Mouse (Mus musculus) kidney, postnatal 36 days (tissue): ENCODE measurements around the gene Smarcd3.

Source experiments
- DNase-seq, 2 experiments: peaks; one replicate each; pipeline ENCODE4 v3.0.0; 2021 to 2022; ENCODE audit warnings: mixed read lengths in 2 of 2

The Smarcd3 gene

DNA sequence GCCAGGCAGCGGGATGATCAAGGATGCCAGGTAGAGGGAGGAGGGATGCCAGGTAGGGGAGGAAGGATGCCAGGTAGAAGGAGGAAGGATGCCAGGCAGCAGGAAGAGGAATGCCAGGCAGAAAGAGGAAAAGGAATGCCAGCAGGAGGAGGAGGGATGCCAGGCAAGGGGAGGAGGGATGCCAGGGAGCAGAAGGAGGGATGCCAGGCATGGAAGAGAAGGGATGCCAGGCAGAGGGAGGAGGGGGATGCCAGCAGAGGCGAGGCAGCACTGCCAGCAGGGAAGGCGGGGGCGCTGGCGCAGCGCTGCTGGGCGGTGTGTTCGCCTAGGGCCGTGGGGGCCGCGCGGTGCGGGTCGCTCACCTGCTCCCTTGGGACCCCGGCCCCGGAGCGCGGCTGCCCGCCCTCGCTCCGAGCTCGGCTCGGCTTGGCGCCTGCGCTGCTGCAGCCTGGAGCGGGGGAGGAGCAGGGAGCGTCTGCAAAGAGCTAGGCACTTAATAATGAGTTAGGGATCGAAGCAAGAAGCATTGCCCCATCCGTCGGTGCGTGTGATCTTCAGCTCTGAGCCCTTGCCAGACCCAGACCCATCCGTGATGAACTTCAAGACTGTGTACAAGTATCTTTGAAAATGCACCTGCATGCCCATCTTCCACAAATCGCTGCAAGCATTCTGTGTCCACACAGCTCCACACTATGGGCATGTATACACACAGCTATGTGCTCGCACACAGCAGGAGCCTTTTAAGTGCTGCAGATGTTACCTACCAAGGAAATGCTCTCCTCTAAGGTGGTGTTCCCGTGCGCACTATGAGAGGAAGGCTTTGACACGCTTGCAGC is at the start of gene Smarcd3:
Gene Smarcd3 (minus strand): TSS at position 426 of the 836 bp plus-strand sequence.
- DNase-seq, result peak; percentile 18 to 53

DNA sequence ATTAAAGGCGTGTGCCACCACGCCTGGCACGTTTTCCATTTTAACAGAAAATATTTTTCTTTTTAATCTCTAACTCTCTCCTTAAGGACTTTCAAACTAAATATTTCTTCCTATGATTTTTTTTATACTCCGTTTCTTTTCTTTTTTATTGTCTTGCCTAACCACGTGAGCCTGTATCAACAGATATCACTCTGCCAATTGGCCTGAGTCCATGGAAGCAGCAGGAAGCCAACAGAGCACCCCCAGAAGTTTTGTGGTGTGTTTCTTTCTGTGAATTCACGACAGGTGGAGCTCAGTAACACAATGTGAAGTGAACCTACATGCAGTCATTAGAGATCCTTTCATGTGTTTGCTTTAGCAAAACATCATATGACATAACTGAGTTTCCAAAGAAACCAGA is 37.2 kb upstream of the Smarcd3 start:
- no peak for DNase-seq

DNA sequence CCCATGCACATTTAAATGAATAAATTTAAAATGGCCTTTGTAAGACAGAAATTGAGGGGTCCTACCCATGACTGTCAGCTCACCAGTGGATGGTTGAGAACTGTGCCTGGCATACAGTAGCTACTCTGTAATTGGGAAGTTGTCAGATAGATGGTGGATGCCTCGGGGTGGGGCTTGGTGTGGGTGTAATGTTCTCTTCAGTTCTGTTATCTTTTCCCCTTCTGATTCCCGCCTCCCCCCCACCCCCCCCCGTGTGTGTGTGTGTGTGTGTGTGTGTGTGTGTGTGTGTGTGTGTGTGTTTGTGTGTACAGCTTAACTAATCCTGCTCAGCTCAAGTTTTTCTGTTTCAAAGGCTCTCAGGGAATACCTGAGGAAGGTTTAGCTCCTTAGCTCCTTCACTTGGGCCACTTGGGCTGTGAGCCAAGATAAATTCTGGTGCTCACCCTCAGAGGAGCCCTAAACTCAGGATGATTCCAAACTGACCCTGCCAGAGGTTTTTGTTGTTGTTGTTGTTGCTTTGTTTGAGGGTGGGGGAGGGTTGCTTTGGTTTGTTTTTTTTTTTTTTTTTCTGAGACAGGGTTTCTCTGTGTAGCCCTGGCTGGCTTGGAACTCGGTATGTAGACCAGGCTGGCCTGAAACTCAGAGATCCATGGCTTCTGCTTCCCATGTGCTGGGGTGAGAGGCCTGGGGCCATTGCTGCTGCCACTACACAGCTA is 35.7 kb upstream of the Smarcd3 start:
- DNase-seq, result no peak

DNA sequence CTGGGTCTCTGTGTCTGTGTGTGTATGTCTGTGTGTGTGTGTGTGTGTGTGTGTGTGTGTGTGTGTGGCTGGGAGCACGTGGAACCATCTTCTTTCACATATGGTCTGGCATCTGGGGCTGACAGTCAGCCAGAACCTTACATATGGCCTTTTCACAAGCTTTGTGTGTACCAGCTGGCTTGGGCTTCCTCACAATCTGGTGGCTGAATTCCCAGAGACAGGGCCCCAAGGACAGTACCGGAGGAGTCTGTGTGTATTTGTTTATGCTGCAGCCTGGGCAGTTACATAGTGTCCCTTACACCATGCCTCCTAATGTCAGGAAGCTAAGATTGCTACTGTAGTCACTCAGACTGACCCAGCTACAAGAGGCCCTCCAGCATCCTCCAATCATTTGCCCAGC is 32.9 kb upstream of the Smarcd3 start:
- DNase-seq, result no peak

DNA sequence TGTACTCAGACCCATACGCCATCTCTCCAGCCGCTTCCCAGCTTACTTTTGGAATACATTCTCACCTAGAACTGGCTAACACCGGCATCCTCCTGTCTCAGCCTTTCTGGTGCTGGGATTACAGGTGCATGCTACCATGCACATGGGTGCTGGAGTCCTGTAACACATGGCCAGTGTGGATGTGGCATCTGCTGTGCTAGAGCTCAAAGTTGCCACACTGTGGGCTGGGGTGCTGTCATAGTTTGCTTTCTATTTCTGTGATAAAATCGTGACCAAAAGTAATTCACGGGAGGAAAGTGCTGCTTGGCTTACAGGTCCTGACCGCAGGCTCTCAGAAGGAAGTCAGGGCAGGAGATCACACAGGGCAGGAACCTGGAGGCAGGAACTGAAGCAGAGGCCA is 30.3 kb upstream of the Smarcd3 start:
- DNase-seq, result no peak

DNA sequence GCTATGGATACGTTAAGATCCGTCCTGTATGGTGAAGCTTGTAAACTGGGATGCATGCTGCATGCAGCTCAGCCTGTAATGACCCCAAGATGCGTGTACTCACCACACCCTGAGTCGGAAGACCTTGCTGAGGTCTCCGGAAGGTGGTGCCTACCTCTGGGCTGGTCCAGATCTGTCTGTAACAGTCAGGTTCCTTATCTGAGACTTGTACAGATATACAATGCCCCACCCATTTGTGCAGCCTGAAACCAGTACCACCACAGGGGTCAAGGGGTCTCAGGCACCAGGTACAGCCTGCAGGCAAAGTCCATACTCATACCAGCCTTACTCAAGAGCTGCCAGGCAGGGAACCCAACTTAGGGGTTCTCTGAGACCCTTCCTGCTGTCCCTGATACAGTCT is 28.6 kb upstream of the Smarcd3 start:
- no peak for DNase-seq

DNA sequence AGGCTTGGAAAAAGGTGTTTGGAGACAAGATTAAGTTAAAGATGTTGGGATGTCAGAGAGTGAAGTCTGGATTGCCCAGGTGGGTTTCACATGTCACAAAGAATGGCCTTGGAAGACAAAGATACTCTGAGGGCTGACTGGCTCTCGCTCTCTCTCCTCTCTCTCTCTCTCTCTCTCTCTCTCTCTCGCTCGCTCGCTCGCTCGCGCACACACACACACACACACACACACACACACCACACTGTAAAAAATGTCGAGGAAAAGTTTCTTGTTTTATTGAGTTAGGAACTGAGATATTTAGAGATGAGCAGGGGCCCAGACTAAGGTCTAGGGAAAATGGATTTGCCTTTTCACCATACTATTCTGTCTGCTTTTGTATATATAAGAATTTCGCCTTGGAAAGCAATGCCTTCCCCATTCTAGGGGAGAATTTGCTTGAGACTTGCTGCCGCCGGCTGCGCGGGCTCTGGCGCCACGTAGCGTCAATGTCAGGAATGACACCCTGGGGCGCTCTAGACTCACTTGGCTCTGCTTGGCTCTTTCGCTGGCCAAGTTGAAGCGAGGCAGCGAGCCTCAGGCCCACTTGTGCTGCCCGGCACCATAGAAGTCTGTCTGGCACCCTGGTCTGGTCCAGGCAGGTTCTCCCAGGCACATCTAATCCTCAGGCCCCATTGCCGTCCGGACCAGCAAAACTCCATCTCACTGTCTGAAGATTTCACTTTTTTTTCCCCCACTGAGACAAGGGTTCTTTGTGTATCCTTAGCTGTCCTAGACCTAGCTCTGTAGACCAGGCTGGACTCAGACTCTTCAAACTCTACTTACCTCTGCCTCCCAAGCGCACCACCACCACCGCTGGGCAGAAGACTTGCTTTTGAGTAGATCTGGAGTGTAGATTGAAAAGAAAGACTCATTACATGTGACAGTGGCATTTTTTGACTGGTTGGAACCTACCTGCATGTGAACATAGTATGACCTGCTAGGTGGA is 27.8 kb upstream of the Smarcd3 start:
- peak; percentile 75 to 90 for DNase-seq

DNA sequence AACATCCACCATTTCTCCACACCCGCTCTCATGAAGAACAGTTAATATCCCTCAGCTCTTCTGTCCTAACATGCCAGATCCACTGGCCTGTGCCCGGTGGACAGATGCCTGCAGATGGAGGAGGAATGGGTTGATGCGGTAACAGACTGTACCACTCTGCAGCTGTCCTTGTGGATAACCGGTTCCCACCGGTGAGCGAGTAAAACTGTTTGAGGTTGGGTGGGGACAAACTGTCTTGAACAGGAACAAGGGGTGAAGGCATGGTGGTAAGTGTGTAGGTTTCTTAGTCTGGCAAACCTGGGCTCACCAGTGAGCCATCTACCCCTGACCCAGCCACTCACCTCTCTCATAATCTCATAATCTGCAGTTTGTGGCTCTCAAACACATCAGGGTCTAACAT is 27.1 kb upstream of the Smarcd3 start:
- no peak for DNase-seq

DNA sequence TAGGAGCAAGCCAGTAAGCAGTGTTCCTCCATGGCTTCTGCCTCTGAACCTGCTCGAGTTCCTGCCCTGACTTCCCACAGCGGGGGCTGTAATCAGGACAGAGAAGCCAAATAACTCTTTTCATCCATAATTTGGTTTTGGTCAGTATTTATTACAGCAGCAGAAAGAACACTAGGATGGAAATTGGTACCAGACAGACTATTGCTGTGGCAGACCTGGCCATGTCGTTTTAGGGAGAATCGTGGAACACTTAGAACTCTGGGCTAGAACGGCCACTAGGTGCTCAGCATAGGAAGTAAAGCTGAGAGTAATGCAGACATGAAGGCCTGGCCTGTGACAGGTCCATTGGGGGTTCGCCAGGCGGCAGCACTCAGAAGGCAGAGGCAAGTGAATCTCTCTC is 25.5 kb upstream of the Smarcd3 start:
- no peak for DNase-seq

DNA sequence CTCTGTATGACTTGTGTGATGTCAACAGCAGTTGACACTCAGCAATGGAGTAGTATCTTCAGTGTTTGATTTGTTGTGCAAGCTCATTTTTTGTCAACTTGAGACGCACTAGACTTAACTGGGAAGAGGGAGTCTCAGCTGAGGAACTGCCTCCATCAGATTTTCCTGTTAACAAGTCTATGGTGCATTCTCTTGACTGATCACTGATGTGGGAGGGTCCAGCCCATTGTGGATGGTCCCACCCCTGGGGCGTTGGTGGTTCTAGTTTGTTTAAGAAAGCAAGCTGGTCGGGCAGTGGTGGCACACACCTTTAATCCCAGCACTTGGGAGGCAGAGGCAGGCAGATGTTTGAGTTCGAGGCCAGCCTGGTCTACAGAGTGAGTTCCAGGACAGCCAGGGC is 25.0 kb upstream of the Smarcd3 start:
- DNase-seq, result no peak

DNA sequence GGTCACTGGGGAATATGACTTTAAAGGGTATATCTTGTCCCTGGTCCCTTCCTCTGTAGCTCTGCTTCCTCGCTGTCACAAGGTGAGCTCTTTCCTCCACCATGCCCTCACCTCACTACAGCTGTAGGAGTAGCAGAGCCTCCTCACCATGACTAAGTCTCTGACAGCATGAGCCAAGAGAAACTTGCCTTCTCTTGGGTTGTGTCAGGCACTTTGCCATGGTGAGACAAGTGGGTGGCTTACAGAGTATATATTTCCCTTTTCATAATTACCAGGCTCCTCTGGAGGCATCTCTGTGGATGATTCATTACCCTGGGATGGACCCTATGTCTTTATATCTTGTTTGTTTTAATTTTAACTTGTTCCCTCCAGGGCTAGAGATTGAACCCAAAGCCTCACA is 21.2 kb upstream of the Smarcd3 start:
- DNase-seq, result no peak

DNA sequence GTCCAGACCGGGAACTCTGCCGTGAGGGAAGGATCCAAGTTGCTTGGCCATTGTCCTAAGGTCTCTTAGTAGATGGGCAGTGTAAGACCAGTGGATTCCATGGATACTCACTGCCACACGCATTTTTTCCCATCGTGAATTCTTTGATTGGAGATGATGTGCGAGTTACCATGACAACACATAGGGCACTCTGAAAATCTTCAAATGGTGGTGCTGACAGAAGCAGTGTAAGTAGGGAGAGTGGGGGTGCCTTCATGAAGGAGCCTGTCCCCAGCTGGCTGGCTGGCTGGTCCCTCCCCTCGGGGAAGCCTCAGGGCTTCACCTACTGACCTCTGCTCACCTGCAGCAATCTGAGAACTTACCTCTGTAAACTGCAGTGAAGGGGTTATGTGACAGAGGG is 14.9 kb upstream of the Smarcd3 start:
- DNase-seq, result no peak

DNA sequence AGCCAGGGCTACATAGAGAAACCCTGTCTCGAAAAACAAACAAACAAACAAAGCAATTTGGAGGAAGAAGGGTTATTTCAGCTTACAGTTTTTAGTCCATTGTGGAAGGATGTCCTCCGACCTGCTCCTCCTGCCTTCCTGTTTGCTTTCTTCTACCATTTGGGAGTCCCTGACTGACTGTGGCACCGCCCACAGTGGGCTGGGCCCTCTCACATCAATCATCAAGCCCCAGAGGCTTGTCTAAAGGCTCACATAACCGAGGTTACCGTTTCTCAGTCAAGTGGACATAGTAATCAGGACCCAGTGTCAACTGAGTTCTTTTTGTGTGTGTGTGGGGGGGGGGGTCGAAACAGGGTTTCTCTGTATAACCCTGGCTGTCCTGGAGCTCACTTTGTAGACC is 13.9 kb upstream of the Smarcd3 start:
- DNase-seq, result no peak

DNA sequence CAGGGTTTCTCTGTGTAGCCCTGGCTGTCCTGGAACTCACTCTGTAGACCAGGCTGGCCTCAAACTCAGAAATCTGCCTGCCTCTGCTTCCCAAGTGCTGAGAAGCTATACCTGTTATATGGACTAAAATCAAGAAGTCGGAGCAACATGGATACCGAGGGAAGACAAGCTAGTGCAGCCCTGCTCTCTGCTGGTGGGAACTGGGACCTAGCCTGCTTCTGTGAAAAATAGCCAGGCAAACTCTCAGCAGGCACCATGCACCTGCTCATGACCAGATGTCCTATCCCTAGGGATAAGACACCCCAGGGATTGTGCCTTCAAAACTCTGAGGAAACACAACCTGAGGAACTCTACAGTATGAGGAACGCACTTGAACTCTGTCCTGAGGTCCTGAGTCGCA is 12.8 kb upstream of the Smarcd3 start:
- no peak for DNase-seq

DNA sequence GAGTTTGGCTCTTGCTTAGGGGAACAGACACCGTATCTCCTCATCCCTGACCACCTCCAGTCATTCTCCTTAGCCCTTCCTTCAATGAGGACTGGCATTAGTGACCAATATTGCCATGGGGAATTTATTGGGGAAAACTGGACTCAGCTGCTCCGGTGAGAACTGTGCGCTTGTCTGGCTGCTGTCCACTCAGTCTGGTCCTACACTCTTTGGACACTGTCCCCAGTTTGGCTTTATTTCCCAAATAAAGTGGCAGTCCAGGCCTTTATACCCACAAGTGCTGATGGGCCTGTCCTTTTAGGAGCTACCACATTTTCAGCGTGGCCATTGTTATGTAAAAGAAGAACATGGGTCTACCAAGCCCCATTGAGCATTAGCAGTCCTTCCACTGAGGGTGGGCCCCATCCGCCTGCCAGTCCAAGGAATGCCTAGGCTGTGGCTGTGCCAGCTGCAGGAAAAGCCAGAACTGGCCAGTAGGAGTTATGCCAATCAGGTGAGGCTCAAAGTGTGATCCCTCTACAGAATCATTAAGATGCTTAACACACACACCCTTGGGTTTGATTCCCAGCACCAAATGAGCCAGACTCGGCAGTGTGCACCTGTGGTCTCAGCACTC is 11.4 kb upstream of the Smarcd3 start:
- no peak for DNase-seq

DNA sequence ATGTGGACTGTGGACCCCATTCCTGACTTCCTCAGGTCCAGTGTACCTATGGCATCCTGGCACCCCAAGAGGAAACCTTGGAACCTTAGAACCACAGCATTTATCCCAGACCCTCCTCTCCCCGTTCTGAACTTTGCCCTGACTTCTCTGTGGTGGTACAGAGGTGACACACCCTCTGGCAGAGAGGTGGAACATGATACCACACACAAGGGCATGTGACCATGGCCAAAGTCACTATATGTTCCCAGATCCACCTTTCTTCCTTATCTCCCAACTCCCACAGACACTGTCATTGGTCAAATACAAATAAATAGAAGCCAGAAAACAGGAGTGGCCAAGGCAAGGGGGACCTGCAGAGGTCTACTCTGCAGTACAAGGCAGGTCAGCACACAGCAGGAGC is 10.9 kb upstream of the Smarcd3 start:
- no peak for DNase-seq

DNA sequence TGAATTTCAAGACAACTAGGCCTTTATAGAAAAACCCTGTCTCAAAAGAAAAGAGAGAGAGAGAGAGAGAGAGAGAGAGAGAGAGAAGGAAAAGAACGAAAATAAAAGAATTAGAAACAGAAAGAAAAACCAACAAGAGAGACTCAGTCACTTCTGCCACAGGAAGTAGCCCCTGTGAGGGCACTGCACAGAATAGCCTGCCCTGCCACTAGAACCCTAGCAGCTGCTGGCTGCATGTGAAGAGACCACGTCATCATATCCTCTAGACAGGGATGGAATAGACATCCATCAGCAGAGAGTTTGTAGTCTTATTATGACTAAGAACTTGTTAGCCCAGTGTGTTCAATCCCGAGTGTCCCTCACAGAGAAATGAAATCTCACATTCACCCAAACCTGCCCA is 5.5 kb upstream of the Smarcd3 start:
- no peak for DNase-seq

DNA sequence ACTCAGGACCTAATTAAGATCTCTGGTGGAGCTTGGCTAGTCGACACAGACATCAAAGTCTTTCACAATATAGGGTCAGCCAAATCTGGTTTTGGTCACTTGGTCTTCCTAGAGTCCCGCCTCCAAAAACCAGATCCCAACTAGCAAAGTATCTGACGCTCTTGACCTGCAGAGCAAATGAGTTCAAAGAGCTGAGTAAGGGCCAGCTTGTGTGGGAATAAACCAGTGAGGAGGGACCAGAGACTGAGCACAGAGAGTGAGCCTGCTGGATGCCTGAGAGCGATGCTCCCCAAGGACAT is 560 bp upstream of the Smarcd3 start:
- no peak for DNase-seq

DNA sequence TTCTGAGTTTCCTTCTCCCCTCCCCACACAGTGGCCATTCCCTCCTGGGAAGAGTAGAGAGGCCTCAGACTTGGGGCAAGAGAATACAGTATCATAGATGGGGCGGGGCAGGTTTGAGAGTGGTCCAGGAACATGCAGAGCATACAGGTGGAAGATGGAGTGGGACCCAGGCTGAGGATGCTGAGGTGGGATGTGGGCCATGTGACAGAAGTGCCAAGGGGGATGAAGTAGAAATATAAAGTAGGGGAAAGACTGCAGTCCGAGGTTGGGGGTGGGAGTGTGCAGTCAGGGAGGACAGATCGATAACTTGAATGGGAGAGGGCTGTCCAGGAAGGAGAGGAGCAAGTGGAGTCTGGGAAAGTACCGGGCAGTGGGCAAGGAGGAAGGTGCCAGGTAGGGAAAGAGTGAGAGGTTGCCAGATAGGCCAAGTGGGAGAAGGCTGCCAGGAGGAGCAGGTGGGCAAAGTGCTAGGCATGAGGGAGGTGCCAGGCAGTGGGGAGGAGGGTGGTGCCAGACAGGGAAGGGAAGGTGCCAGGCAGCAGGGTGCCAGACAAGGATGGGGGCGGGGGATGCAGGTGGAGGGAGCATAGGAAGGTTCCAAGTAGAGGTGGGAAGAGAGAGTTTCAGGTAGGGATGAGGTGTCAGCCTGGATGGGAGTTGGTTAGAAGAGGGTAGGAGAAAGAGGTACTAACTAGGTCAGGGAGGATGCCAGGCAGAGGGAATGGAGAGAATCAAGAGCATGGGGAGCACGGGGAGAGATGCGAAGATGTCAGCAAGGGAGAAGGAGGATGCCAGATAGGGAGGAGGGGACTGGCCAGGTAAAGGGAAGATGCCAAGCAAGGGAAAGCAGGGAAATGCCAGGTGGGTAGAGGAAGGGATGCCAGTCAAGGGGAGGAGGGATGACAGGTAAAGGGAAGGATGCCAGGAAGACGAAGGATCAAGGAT is 898 bp downstream of the Smarcd3 start:
- no peak for DNase-seq

DNA sequence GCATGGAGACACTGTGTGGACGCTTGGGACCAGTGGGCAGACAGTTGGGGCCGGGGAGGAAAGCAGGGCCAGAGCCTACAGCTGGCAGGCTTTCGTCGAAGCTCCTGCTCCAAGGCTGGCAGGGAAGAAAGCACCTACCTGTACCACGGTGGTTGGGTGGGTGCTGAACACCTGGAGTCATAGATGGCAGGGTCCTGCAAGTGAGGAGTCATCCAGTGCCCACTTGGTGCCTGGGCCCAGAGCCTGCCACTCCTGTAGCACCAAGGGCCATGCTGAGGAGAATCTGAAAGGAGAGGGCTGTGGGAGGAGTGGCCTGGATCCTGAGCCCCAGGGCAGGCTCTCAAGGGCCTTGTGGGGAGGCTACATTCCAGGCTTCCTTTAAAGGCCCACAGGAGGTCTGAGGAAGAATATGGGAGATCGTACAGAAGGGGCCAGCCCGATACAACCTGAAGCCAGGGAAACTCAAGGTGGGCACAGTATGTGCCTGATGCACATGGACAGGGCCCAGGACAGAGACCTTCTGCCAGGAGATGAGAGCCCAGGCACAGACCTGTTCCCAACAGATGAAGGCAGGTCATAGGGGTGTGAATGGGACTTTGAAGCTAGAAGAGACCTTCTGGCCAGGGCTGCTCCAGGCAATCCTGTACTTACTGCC is 1.7 kb downstream of the Smarcd3 start:
- DNase-seq, result no peak

DNA sequence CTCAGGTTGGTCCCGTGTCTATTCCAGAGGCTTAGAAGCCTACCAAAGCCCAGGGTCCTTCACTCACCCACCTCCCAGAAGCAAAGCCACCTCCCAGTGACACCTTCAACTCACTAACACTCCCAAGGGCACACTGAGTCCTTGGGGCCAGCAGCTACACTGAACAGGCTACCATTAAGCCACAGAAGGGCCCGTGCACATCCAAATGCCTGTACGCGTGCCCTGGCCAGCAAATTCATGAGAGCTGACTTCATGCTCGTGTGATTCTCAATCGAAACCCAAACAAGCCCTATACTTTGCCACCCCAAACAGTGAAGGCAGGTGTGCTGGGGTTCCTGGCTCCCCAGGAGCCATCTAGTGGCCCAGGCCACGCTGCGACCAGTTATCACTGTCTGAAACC is 3.6 kb downstream of the Smarcd3 start:
- no peak for DNase-seq
